Mouse (Mus musculus) midbrain, embryonic 13.5 days (tissue): ENCODE measurements around the gene Tnc. TPM values are rescaled to one million over a fixed set of nuclear protein-coding genes. Genes with fewer than 3 reads are reported as not detected.

Experiments
- ATAC-seq: fragments of 200-750 bp; cut with Nextera tagmentation; 2 replicates; pipeline ENCODE4 v1.8.0; 2017; ENCODE audit warnings: mild to moderate bottlenecking, moderate TSS enrichment, moderate library complexity
- H3K27ac ChIP-seq: fragments of 300-500 bp; sonication (generic); 2 replicates; pipeline ENCODE4 v1.5.1; 2015; ENCODE audit warnings: inconsistent platforms, mild to moderate bottlenecking, moderate library complexity
- H3K27me3 ChIP-seq: fragments of 300-500 bp; sonication (generic); 2 replicates; pipeline ENCODE4 v1.6.1; 2015; ENCODE audit warnings: mild to moderate bottlenecking, inconsistent platforms
- H3K36me3 ChIP-seq: fragments of 300-500 bp; sonication (generic); 2 replicates; pipeline ENCODE4 v1.6.1; 2015; ENCODE audit warnings: mild to moderate bottlenecking, inconsistent platforms
- H3K4me1 ChIP-seq: fragments of 300-500 bp; sonication (generic); replicated peaks from 2 replicates; pipeline ENCODE4 v1.6.1; 2015; ENCODE audit warnings: inconsistent platforms
- H3K4me2 ChIP-seq: fragments of 300-500 bp; sonication (generic); replicated peaks from 2 replicates; pipeline ENCODE4 v1.6.1; 2015; ENCODE audit warnings: moderate library complexity, mild to moderate bottlenecking, inconsistent platforms
- H3K4me3 ChIP-seq: fragments of 300-500 bp; sonication (generic); replicated peaks from 2 replicates; pipeline ENCODE4 v1.5.1; 2015; ENCODE audit warnings: mild to moderate bottlenecking, inconsistent platforms
- H3K9ac ChIP-seq: fragments of 300-500 bp; sonication (generic); replicated peaks from 2 replicates; pipeline ENCODE4 v1.6.1; 2015; ENCODE audit warnings: mild to moderate bottlenecking, inconsistent platforms
- H3K9me3 ChIP-seq: fragments of 300-500 bp; sonication (generic); 2 replicates; pipeline ENCODE4 v1.6.1; 2016; ENCODE audit warnings: mild to moderate bottlenecking, inconsistent platforms
- WGBS: fragments of 180-500 bp; shearing (Covaris S2); methylation state at CpG from one replicate; pipeline ENCODE4 v1.1.7; 2015; 5-methylcytosine and 5-hydroxymethylcytosine counted together
- polyA plus RNA-seq: library from polyadenylated mRNA; unstranded; fragments of >200 nt; fragmentation: Nextera tagmentation; extraction: Ambion mirVana; gene quantifications from 2 replicates; pipeline ENCODE4 v1.2.1, GENCODE M21; 2015

Tnc gene
- polyA plus RNA-seq, 1 experiment from 2014 or later = 12.9 TPM

GRCm38 (mm10) chr4:63983098-63983445, 63.7 kb downstream of the Tnc start:
- Histone ChIP-seq H3K9ac (no peak overlapping the region), H3K4me2 (no peak overlapping the region)
- WGBS = 68% methylated on average over 8 of the region's 8 CpGs

GRCm38 (mm10) chr4:63982425-63983097, 64.3 kb downstream of the Tnc start:
- Histone ChIP-seq H3K36me3 (no peaks in the 10 kb centered on the region), H3K9me3 (no peaks in the 10 kb centered on the region), H3K4me3 (no peak overlapping the region), H3K4me1 (peaks cover 8% of the 10 kb centered on the region), H3K9ac (no peak overlapping the region), H3K4me2 (no peak overlapping the region), H3K27ac (no peak overlapping the region), H3K27me3 (no peaks in the 10 kb centered on the region)
- 82% methylated on average over 12 of the region's 12 CpGs for WGBS
- no peak; the same call in 1 of the 2 replicates for ATAC-seq

More at GRCm38 (mm10) chr4:63983098-63983445, 63.7 kb downstream of the Tnc start:
- H3K9me3 ChIP-seq = no peaks in the 10 kb centered on the region
- H3K4me3 ChIP-seq = no peak overlapping the region
- H3K36me3 ChIP-seq = no peaks in the 10 kb centered on the region
- H3K4me1 ChIP-seq = peaks cover 8% of the 10 kb centered on the region
- H3K27me3 ChIP-seq = no peaks in the 10 kb centered on the region
- ATAC-seq = no peak
- no peak overlapping the region for H3K27ac ChIP-seq

GRCm38 (mm10) chr4:63980211-63980794, 66.5 kb downstream of the Tnc start:
- Histone ChIP-seq H3K4me3 (no peak overlapping the region), H3K27ac (no peak overlapping the region), H3K4me1 (peaks cover 8% of the 10 kb centered on the region), H3K4me2 (no peak overlapping the region), H3K9ac (no peak overlapping the region), H3K27me3 (no peaks in the 10 kb centered on the region), H3K36me3 (no peaks in the 10 kb centered on the region), H3K9me3 (no peaks in the 10 kb centered on the region)
- 65% methylated on average over 1 of the region's 1 CpGs for WGBS
- ATAC-seq = no peak

GRCm38 (mm10) chr4:63979635-63980034, 67.2 kb downstream of the Tnc start:
- no peaks in the 10 kb centered on the region for H3K36me3 ChIP-seq
- ATAC-seq = no peak
- no peak overlapping the region for H3K27ac ChIP-seq
- H3K4me1 ChIP-seq = peaks cover 8% of the 10 kb centered on the region
- WGBS = 47% methylated on average over 2 of the region's 2 CpGs
- H3K27me3 ChIP-seq = no peaks in the 10 kb centered on the region
- no peak overlapping the region for H3K9ac ChIP-seq
- H3K4me2 ChIP-seq = no peak overlapping the region
- no peaks in the 10 kb centered on the region for H3K9me3 ChIP-seq
- no peak overlapping the region for H3K4me3 ChIP-seq

DNA sequence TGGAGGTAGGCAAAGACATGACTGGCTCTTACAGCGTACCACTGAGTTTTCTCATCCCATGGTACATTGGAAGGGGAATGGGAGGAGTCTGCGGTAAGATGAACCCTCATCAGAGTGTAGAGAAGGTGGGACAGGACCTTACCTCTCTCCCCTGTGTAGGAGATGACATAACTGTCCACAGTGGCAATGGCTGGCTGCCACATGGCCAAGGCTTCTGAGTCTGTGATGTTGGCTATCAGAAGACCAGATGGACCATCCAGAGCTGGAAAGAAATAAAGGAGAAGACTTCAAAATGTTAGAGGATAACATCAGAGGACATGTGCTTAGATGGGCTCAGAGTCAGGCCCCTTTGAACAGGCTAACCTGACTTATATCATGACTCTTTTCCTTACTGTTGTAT, 74.3 kb downstream of the Tnc start:
- Histone ChIP-seq H3K9ac (no peak overlapping the region), H3K4me2 (no peak overlapping the region), H3K27me3 (peaks cover 8% of the 10 kb centered on the region; the same call in 1 of the 2 replicates), H3K36me3 (no peaks in the 10 kb centered on the region), H3K4me3 (no peak overlapping the region), H3K27ac (no peak overlapping the region), H3K9me3 (no peaks in the 10 kb centered on the region), H3K4me1 (no peaks in the 10 kb centered on the region)
- WGBS = 98% methylated on average over 2 of the region's 2 CpGs
- no peak for ATAC-seq

DNA sequence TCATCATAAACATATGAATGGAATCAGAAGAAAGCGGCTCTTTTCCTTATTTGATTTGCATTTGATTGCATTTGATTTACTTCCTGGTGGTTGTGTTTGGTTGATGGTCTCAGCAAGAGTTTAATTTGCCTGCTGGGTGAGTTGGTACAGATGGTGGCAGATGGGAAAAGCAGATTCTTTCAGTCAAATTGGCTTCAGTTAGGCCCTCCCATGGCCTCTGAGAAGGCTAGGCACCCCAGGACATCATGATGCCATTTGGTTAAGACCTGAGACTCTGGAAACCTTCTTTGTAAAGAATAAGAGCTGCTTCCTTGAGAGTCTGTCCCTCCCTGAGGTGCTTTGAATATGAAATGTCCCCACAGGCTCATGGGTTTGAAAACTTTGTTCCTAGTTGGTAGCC, 75.1 kb downstream of the Tnc start:
- Histone ChIP-seq H3K9ac (no peak overlapping the region), H3K4me3 (no peak overlapping the region), H3K9me3 (no peaks in the 10 kb centered on the region), H3K4me2 (no peak overlapping the region), H3K4me1 (no peaks in the 10 kb centered on the region), H3K27me3 (peaks cover 8% of the 10 kb centered on the region; the same call in 1 of the 2 replicates), H3K27ac (no peak overlapping the region), H3K36me3 (no peaks in the 10 kb centered on the region)
- 64% methylated on average over 1 of the region's 1 CpGs for WGBS
- no peak for ATAC-seq

- no peak for ATAC-seq
- peaks cover 8% of the 10 kb centered on the region; the same call in 1 of the 2 replicates for H3K27me3 ChIP-seq
- no peak overlapping the region for H3K4me3 ChIP-seq
- H3K36me3 ChIP-seq = no peaks in the 10 kb centered on the region
- H3K9me3 ChIP-seq = no peaks in the 10 kb centered on the region
- H3K27ac ChIP-seq = no peak overlapping the region
- no peak overlapping the region for H3K9ac ChIP-seq
- H3K4me1 ChIP-seq = no peaks in the 10 kb centered on the region
- 85% methylated on average over 4 of the region's 4 CpGs for WGBS
- no peak overlapping the region for H3K4me2 ChIP-seq
Observed at GRCm38 (mm10) chr4:63970925-63971324, 75.9 kb downstream of the Tnc start.

DNA sequence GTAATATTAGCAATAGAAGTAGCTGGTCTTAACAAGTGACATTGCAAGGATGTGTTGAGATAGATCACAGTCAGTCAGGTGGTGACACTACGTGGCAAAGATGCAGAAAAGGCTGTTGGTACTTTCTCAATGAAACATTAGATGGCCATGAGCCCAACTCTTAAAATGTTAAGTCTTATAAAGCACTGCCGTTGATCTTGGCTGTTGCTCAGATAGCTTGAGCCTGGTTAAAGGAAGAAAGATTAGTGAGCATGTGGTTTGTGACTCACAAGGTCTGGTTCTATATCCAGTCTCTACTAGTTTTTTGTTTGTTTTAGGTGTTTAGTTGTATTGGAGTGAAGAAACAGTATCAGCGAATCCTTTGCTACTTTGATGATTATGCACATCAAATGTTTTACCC, 76.9 kb downstream of the Tnc start:
- no peak overlapping the region for H3K9ac ChIP-seq
- no peaks in the 10 kb centered on the region for H3K36me3 ChIP-seq
- no peak for ATAC-seq
- H3K4me3 ChIP-seq = no peak overlapping the region
- H3K9me3 ChIP-seq = no peaks in the 10 kb centered on the region
- WGBS = 93% methylated on average over 3 of the region's 3 CpGs
- no peak overlapping the region for H3K27ac ChIP-seq
- H3K4me2 ChIP-seq = no peak overlapping the region
- H3K4me1 ChIP-seq = no peaks in the 10 kb centered on the region
- peaks cover 8% of the 10 kb centered on the region; the same call in 1 of the 2 replicates for H3K27me3 ChIP-seq

DNA sequence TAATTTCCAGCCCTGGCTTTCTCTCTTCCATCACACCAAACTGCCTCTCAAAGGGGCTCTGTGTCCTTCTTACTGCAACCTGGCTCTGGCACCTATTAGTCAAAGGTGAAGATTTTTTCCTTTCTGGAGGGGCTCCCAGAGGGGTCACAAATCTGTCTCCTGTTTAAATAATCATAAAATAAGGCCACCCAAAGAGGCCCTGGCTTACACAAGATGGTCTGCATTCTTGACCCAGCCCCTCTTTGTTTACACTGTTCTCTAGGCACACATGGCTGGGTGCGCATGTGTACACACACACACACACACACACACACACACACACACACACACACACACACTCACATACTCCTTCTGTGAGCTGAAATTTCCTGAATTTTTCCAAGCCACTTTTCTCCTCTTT, 83.4 kb downstream of the Tnc start:
- H3K4me2 ChIP-seq = no peak overlapping the region
- 89% methylated on average over 1 of the region's 1 CpGs for WGBS

DNA sequence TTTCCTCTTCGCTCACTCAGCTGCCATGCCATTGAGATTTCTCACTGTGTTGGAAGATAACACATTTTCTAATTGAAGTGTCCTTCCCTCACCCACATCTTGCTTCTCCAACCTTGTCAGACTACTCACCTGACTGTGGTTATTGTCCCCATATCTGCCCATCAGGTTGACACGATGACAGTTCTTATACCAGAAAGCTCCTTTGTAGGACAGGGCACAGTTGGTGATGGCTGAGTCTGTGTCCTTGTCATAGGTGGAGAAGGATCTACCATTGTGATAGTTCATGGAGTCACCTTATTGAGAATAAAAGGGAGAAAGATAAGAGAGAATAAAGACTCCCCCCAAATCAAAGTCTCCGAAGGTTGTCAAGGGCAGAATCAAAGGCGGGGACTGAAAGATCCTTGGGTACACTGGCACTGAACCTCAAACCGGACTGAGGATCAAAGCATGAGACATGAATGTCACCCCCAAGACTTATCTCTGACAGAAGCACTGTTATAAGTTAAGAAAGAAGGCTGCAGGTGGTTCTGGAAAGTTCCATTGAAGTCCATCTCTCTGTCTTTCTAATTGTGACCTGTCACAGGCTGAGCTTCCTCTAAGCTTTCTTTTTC, 84.9 kb downstream of the Tnc start:
- Histone ChIP-seq H3K27me3 (no peaks in the 10 kb centered on the region; the same call in 1 of the 2 replicates), H3K27ac (no peak overlapping the region), H3K4me2 (no peak overlapping the region), H3K4me1 (no peaks in the 10 kb centered on the region), H3K4me3 (no peak overlapping the region), H3K9me3 (no peaks in the 10 kb centered on the region), H3K36me3 (no peaks in the 10 kb centered on the region), H3K9ac (no peak overlapping the region)
- WGBS = 90% methylated on average over 5 of the region's 5 CpGs
- no peak for ATAC-seq

More for the DNA sequence above, 83.4 kb downstream of the Tnc start:
- Histone ChIP-seq H3K27ac (no peak overlapping the region), H3K9ac (no peak overlapping the region), H3K9me3 (no peaks in the 10 kb centered on the region), H3K27me3 (no peaks in the 10 kb centered on the region; the same call in 1 of the 2 replicates), H3K36me3 (no peaks in the 10 kb centered on the region), H3K4me1 (no peaks in the 10 kb centered on the region), H3K4me3 (no peak overlapping the region)
- no peak for ATAC-seq

DNA sequence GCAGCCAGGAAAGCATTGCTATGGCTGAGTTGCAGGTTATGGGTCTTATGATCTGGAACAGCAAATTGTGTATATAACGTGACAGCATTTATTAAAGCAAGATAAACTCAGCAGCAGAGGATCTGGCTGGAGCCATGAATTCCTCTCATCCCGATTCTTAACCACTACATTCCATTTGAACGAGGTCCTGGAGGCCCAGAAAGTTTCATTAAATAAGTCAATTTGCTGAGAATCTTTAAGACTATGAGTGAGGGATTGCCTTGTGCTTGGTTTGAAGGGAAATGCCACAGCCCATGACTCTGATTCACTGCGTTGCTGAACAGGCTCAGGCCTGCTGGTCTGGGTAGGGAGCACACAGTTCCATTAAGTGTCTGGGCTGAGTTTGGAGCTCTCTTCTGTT, 88.2 kb downstream of the Tnc start:
- no peaks in the 10 kb centered on the region for H3K36me3 ChIP-seq
- no peaks in the 10 kb centered on the region for H3K27me3 ChIP-seq
- ATAC-seq = no peak
- WGBS = 89% methylated on average over 4 of the region's 4 CpGs
- H3K9me3 ChIP-seq = no peaks in the 10 kb centered on the region
- no peaks in the 10 kb centered on the region for H3K4me1 ChIP-seq
- H3K4me3 ChIP-seq = no peak overlapping the region
- H3K9ac ChIP-seq = no peak overlapping the region
- H3K4me2 ChIP-seq = no peak overlapping the region
- no peak overlapping the region for H3K27ac ChIP-seq

DNA sequence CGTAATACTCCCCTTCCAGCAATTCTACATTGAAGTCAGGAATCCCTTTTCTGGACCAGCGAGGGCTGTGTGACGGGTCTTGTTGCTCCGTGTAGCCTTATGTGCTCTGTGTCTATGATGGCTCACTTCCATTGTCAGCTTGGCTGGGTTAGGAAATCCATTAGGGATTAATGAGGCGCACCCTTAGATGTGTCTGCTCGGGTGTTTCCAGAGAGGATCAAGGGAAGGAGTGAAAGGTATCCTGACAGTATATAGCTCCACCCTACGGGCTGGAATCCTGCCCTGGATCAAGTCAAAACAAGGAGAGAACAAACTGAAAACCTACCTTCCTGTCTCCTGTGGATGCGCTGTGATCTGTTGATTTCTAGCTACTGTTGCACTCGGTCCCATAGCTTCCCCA, 96.8 kb downstream of the Tnc start:
- Histone ChIP-seq H3K9ac (no peak overlapping the region), H3K4me3 (no peak overlapping the region), H3K27ac (no peak overlapping the region), H3K4me2 (no peak overlapping the region), H3K9me3 (no peaks in the 10 kb centered on the region), H3K27me3 (no peaks in the 10 kb centered on the region), H3K36me3 (no peaks in the 10 kb centered on the region), H3K4me1 (no peaks in the 10 kb centered on the region)
- WGBS = 85% methylated on average over 9 of the region's 9 CpGs
- no peak for ATAC-seq
